Mouse (Mus musculus): Measurements from ENCODE around the gene Faf2. TPM values are rescaled to one million over a fixed set of nuclear protein-coding genes. Genes with fewer than 3 reads are reported as not detected.

Faf2 gene
- polyA plus RNA-seq, 1 experiment from 2014 or later, result 120 TPM

- ATAC-seq (ENCODE audit: insufficient number of reproducible peaks, insufficient read depth, low FRiP score, low read depth), result no peak
- no peaks in the 10 kb centered on the region for H3K27me3 ChIP-seq (ENCODE audit: control insufficient read depth, insufficient read depth, low read length)
- H3K36me3 ChIP-seq (ENCODE audit: control insufficient read depth, insufficient read depth, low read length), result peaks cover 92% of the 10 kb centered on the region
- H3K27ac ChIP-seq (ENCODE audit: low read length), result no peak overlapping the region
- H3K4me3 ChIP-seq (ENCODE audit: low read depth, low read length), result no peak overlapping the region
- H3K9me3 ChIP-seq (ENCODE audit: control insufficient read depth, low read depth, low read length), result no peaks in the 10 kb centered on the region
- H3K9ac ChIP-seq (replicated peaks; ENCODE audit: low read depth, low read length), result no peak overlapping the region
- 95% methylated on average over 3 of the region's 3 CpGs for WGBS
- H3K4me1 ChIP-seq (ENCODE audit: control insufficient read depth, insufficient read depth, low read length), result no peaks in the 10 kb centered on the region
- no peak overlapping the region for H3K4me2 ChIP-seq (replicated peaks; ENCODE audit: low read depth, low read length)
Observed at GRCm38 (mm10) chr13:54650461-54650860, 28.9 kb downstream of the Faf2 start.

DNA sequence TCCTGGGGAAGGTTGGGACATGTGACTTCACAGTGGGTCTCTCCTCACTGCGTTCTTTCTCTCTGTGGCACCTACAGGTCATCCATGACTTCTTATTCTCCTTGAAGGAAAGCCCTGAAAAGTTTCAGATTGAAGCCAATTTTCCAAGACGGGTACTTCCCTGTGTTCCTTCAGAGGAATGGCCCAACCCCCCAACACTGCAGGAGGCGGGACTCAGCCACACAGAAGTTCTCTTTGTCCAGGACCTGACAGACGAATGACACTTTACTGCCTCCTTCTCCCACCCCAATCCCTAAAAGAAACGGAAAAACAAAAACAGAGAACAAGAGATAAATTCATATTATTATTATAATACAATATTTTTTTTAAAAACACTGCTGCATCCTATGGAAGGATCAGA, 39.3 kb downstream of the Faf2 start:
- ATAC-seq (ENCODE audit: insufficient number of reproducible peaks, insufficient read depth, low FRiP score, low read depth), result peak; percentile 46; the same call in 1 of the 2 replicates
- no peaks in the 10 kb centered on the region for H3K4me1 ChIP-seq (ENCODE audit: control insufficient read depth, insufficient read depth, low read length)
- peaks cover 58% of the 10 kb centered on the region for H3K36me3 ChIP-seq (ENCODE audit: control insufficient read depth, insufficient read depth, low read length)
- H3K4me3 ChIP-seq (ENCODE audit: low read depth, low read length), result no peak overlapping the region
- no peak overlapping the region for H3K9ac ChIP-seq (replicated peaks; ENCODE audit: low read depth, low read length)
- H3K27me3 ChIP-seq (ENCODE audit: control insufficient read depth, insufficient read depth, low read length), result no peaks in the 10 kb centered on the region
- WGBS, result 58% methylated on average over 5 of the region's 5 CpGs
- no peaks in the 10 kb centered on the region for H3K9me3 ChIP-seq (ENCODE audit: control insufficient read depth, low read depth, low read length)
- no peak overlapping the region for H3K4me2 ChIP-seq (replicated peaks; ENCODE audit: low read depth, low read length)
- H3K27ac ChIP-seq (ENCODE audit: low read length), result peak overlapping the region; percentile 55

DNA sequence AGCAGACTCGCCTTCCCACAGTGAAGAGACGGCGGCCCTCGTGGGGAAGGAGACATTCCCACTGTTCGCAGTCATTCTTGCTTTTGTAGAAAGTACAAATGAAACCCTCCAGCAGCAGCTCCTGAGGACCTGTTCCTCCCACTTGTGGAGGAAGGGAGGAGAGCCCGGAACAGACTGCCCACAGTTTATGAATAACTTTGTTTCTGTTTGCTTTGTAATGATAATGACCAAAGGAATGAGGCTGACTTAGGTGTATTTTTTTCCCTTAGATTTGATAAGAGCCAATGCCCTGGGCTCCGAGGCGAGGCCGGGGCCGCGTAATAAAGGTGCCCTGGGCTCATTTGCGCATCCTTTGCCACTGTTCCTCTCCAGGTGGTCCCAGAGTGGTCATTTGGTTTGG, 39.8 kb downstream of the Faf2 start:
- Histone ChIP-seq H3K4me1 (ENCODE audit: control insufficient read depth, insufficient read depth, low read length) (no peaks in the 10 kb centered on the region), H3K4me2 (replicated peaks; ENCODE audit: low read depth, low read length) (no peak overlapping the region), H3K27me3 (ENCODE audit: control insufficient read depth, insufficient read depth, low read length) (no peaks in the 10 kb centered on the region), H3K27ac (ENCODE audit: low read length) (peak overlapping the region; percentile 27; the same call in 1 of the 2 replicates), H3K4me3 (ENCODE audit: low read depth, low read length) (no peak overlapping the region), H3K36me3 (ENCODE audit: control insufficient read depth, insufficient read depth, low read length) (peaks cover 54% of the 10 kb centered on the region), H3K9ac (replicated peaks; ENCODE audit: low read depth, low read length) (no peak overlapping the region), H3K9me3 (ENCODE audit: control insufficient read depth, low read depth, low read length) (no peaks in the 10 kb centered on the region)
- WGBS, result 65% methylated on average over 12 of the region's 12 CpGs
- peak; percentile 59 for ATAC-seq (ENCODE audit: insufficient number of reproducible peaks, insufficient read depth, low FRiP score, low read depth)

DNA sequence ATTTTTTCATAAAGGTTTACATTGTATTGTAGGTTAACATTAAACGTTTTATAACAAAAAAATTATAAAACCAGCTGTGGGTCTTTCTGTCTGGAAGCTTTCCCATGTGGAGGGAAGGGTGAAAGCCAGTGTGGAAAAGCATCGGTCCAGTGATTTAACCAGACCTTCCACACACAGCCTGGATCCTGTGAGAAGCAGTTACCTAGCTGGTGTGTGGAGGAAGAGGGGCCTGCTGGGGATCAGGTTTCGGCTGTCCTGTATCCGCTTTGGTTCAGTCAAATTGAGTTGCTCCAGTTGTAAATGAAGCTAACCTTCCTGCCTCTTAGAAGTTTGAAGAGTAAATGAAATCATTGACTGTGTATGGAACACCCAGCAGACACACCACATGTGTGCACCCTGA, 42.4 kb downstream of the Faf2 start:
- Histone ChIP-seq H3K4me2 (replicated peaks; ENCODE audit: low read depth, low read length) (no peak overlapping the region), H3K9ac (replicated peaks; ENCODE audit: low read depth, low read length) (no peak overlapping the region), H3K4me3 (ENCODE audit: low read depth, low read length) (no peak overlapping the region), H3K9me3 (ENCODE audit: control insufficient read depth, low read depth, low read length) (no peaks in the 10 kb centered on the region), H3K27me3 (ENCODE audit: control insufficient read depth, insufficient read depth, low read length) (no peaks in the 10 kb centered on the region), H3K4me1 (ENCODE audit: control insufficient read depth, insufficient read depth, low read length) (no peaks in the 10 kb centered on the region), H3K36me3 (ENCODE audit: control insufficient read depth, insufficient read depth, low read length) (peaks cover 30% of the 10 kb centered on the region), H3K27ac (ENCODE audit: low read length) (no peak overlapping the region)
- ATAC-seq (ENCODE audit: insufficient number of reproducible peaks, insufficient read depth, low FRiP score, low read depth), result no peak
- 71% methylated on average over 4 of the region's 4 CpGs for WGBS

GRCm38 (mm10) chr13:54664509-54664908, 42.9 kb downstream of the Faf2 start:
- Histone ChIP-seq H3K36me3 (ENCODE audit: control insufficient read depth, insufficient read depth, low read length) (peaks cover 25% of the 10 kb centered on the region), H3K9ac (replicated peaks; ENCODE audit: low read depth, low read length) (no peak overlapping the region), H3K4me2 (replicated peaks; ENCODE audit: low read depth, low read length) (no peak overlapping the region), H3K4me3 (ENCODE audit: low read depth, low read length) (no peak overlapping the region), H3K9me3 (ENCODE audit: control insufficient read depth, low read depth, low read length) (no peaks in the 10 kb centered on the region), H3K27me3 (ENCODE audit: control insufficient read depth, insufficient read depth, low read length) (no peaks in the 10 kb centered on the region), H3K27ac (ENCODE audit: low read length) (no peak overlapping the region), H3K4me1 (ENCODE audit: control insufficient read depth, insufficient read depth, low read length) (no peaks in the 10 kb centered on the region)
- WGBS, result 84% methylated on average over 1 of the region's 1 CpGs
- ATAC-seq (ENCODE audit: insufficient number of reproducible peaks, insufficient read depth, low FRiP score, low read depth), result no peak

DNA sequence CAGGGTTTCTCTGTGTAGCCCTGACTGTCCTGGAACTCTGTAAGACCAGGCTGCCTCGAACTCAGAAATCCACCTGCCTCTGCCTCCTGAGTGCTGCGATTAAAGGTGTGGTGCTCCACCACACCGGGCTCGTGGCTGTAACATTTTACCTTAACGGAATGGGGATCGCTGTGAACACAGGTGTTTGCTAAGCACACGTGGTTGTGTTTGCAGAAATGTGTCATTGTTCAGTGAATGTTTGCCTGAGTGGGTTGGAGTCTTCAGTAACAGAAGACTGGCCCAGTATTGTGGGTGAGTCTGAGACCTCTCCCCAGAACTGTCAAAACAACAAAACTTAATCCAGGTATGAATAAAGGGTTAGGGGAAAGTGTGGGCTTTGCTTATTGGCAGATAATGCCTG, 43.5 kb downstream of the Faf2 start:
- Histone ChIP-seq H3K27ac (ENCODE audit: low read length) (no peak overlapping the region), H3K36me3 (ENCODE audit: control insufficient read depth, insufficient read depth, low read length) (peaks cover 25% of the 10 kb centered on the region), H3K4me2 (replicated peaks; ENCODE audit: low read depth, low read length) (no peak overlapping the region), H3K4me1 (ENCODE audit: control insufficient read depth, insufficient read depth, low read length) (no peaks in the 10 kb centered on the region), H3K9me3 (ENCODE audit: control insufficient read depth, low read depth, low read length) (no peaks in the 10 kb centered on the region), H3K27me3 (ENCODE audit: control insufficient read depth, insufficient read depth, low read length) (no peaks in the 10 kb centered on the region), H3K4me3 (ENCODE audit: low read depth, low read length) (no peak overlapping the region), H3K9ac (replicated peaks; ENCODE audit: low read depth, low read length) (no peak overlapping the region)
- 78% methylated on average over 7 of the region's 7 CpGs for WGBS
- no peak for ATAC-seq (ENCODE audit: insufficient number of reproducible peaks, insufficient read depth, low FRiP score, low read depth)

DNA sequence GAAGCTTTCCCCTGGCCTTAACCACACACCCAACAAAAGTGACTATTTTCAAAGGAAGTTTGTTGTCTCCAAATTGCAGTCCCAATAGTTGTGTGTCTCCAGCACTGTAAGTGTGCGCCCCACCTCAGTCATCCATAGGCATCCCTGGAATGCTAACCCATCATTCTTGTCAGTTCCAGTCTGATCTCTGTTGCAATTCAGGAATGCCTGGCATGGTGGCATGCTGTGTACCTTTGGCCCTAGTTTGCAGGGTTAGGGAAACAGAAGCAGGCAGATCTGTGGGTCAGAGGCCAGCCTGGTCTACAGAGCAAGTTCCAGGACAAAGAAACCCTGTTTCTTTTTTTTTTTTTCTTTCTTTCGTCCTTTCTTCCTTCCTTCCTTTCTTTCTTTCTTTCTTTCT, 48.9 kb downstream of the Faf2 start:
- H3K27ac ChIP-seq (ENCODE audit: low read length), result no peak overlapping the region
- no peaks in the 10 kb centered on the region for H3K9me3 ChIP-seq (ENCODE audit: control insufficient read depth, low read depth, low read length)
- no peak overlapping the region for H3K4me3 ChIP-seq (ENCODE audit: low read depth, low read length)
- no peaks in the 10 kb centered on the region; the same call in 1 of the 2 replicates for H3K36me3 ChIP-seq (ENCODE audit: control insufficient read depth, insufficient read depth, low read length)
- H3K4me2 ChIP-seq (replicated peaks; ENCODE audit: low read depth, low read length), result no peak overlapping the region
- no peak for ATAC-seq (ENCODE audit: insufficient number of reproducible peaks, insufficient read depth, low FRiP score, low read depth)
- WGBS, result 56% methylated on average over 2 of the region's 2 CpGs
- H3K27me3 ChIP-seq (ENCODE audit: control insufficient read depth, insufficient read depth, low read length), result no peaks in the 10 kb centered on the region
- no peaks in the 10 kb centered on the region for H3K4me1 ChIP-seq (ENCODE audit: control insufficient read depth, insufficient read depth, low read length)
- H3K9ac ChIP-seq (replicated peaks; ENCODE audit: low read depth, low read length), result no peak overlapping the region

GRCm38 (mm10) chr13:54675895-54676590, 54.5 kb downstream of the Faf2 start:
- WGBS, result 53% methylated on average over 11 of the region's 11 CpGs

GRCm38 (mm10) chr13:54678263-54678662, 56.7 kb downstream of the Faf2 start:
- 76% methylated on average over 4 of the region's 4 CpGs for WGBS
- Histone ChIP-seq H3K9me3 (ENCODE audit: control insufficient read depth, low read depth, low read length) (no peaks in the 10 kb centered on the region), H3K27ac (ENCODE audit: low read length) (no peak overlapping the region), H3K36me3 (ENCODE audit: control insufficient read depth, insufficient read depth, low read length) (peaks cover 40% of the 10 kb centered on the region), H3K4me1 (ENCODE audit: control insufficient read depth, insufficient read depth, low read length) (no peaks in the 10 kb centered on the region), H3K4me2 (replicated peaks; ENCODE audit: low read depth, low read length) (no peak overlapping the region), H3K27me3 (ENCODE audit: control insufficient read depth, insufficient read depth, low read length) (no peaks in the 10 kb centered on the region), H3K4me3 (ENCODE audit: low read depth, low read length) (no peak overlapping the region), H3K9ac (replicated peaks; ENCODE audit: low read depth, low read length) (no peak overlapping the region)
- ATAC-seq (ENCODE audit: insufficient number of reproducible peaks, insufficient read depth, low FRiP score, low read depth), result no peak

More at GRCm38 (mm10) chr13:54675895-54676590, 54.5 kb downstream of the Faf2 start:
- Histone ChIP-seq H3K4me1 (ENCODE audit: control insufficient read depth, insufficient read depth, low read length) (no peaks in the 10 kb centered on the region), H3K27me3 (ENCODE audit: control insufficient read depth, insufficient read depth, low read length) (no peaks in the 10 kb centered on the region), H3K36me3 (ENCODE audit: control insufficient read depth, insufficient read depth, low read length) (peaks cover 19% of the 10 kb centered on the region), H3K4me3 (ENCODE audit: low read depth, low read length) (no peak overlapping the region), H3K9ac (replicated peaks; ENCODE audit: low read depth, low read length) (no peak overlapping the region), H3K4me2 (replicated peaks; ENCODE audit: low read depth, low read length) (no peak overlapping the region), H3K9me3 (ENCODE audit: control insufficient read depth, low read depth, low read length) (no peaks in the 10 kb centered on the region), H3K27ac (ENCODE audit: low read length) (no peak overlapping the region; the same call in 1 of the 2 replicates)
- peak; percentile 51; the same call in 1 of the 2 replicates for ATAC-seq (ENCODE audit: insufficient number of reproducible peaks, insufficient read depth, low FRiP score, low read depth)

Data from stomach, embryonic 14.5 days (tissue).